15 mouse cellular contexts compared by ENCODE assay signal in the genomic region with DNA sequence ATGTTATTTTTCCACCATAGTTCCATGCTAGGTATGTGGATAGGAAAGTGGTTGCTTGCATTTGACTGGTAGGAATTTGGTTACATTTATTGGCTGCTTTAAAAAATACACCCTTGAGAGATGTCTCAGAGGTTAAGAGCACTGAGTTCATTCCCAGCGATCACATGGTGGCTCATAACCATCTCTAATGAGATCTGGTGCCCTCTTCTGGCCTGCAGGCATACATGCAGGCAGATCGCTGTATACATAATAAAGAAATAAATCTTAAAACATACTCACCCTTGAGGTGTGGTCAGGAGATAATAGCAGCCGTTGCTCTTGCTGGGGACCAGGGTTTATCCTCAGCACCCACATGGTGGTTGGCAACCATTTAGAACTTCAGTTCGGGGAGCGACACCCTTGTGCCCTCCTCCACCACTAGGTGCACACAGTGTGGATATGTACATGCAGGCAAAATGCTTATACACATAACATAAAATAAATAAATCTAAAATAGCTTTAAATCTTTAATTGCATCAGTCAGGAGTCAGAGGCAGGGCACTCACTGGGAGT. TPM values are rescaled to one million over a fixed set of nuclear protein-coding genes. Genes with fewer than 3 reads are reported as not detected.
A peak's percentile ranks its signal among the peaks of the same experiment; 100 is the strongest.
DNase-seq lines count a peak whose midpoint lies in the region; TF ChIP-seq lines count a peak whose summit lies in the region.
"Had no signal": no experiment of that assay in that cellular context is flagged by ENCODE, and none has a peak within 500 bp of the region (broad histone marks: within the 10 kb centered on the region; RNA-seq: fewer than 3 reads in every experiment).

No protein-coding gene starts in this region.

- peaks cover 4% of the 10 kb centered on the region for H3K27me3 ChIP-seq in C2C12 (ENCODE audit: control insufficient read depth, insufficient read depth, insufficient read length)
- no peaks in the 10 kb centered on the region for H3K27me3 ChIP-seq in embryonic facial prominence, embryonic 10.5 days (replicated peaks; ENCODE audit: low read depth, poor library complexity, severe bottlenecking)
- H3K27me3 ChIP-seq: heart, embryonic 13.5 days; hindbrain, embryonic 12.5 days; liver, embryonic 13.5 days; neural tube, embryonic 13.5 days had no signal

- no peaks in the 10 kb centered on the region for H3K4me1 ChIP-seq in ES-E14 (ENCODE audit: control insufficient read depth in 2 of 2, insufficient read depth in 2 of 2, low read length in 2 of 2, poor library complexity in 1 of 2)
- H3K4me1 ChIP-seq in embryonic facial prominence, embryonic 10.5 days, result peaks cover 10% of the 10 kb centered on the region; the same call in 1 of the 2 replicates
- H3K4me1 ChIP-seq: heart, embryonic 13.5 days; liver, embryonic 13.5 days had no signal

- H3K79me3 ChIP-seq in C2C12 (ENCODE audit: low read depth), result no peaks in the 10 kb centered on the region

- H3ac ChIP-seq in C2C12 (ENCODE audit: control insufficient read depth, insufficient read length, low read depth), result no peak overlapping the region

- no peak for DNase-seq in layer of hippocampus, adult 2 months (ENCODE audit: low spot score in 2 of 2)
- no peak for DNase-seq in layer of hippocampus, adult 11-12 months (ENCODE audit: low spot score)
- peak; percentile 15 for DNase-seq in ES-E14 (ENCODE audit: low read depth, low spot score)
- peak; percentile 3 for DNase-seq in naive thymus-derived CD4-positive, alpha-beta T cell, adult 2 months (ENCODE audit: low read depth)
- DNase-seq in right cerebral cortex, postnatal 4 days, result no peak
- DNase-seq in embryonic facial prominence, embryonic 10.5 days (ENCODE audit: low spot score), result no peak
- DNase-seq: cerebellum, adult 8-10 months; kidney, adult 9 months; liver, embryonic 13.5 days; spleen, adult 18-20 months had no signal

- H3K79me2 ChIP-seq in C2C12 (ENCODE audit: control insufficient read depth, insufficient read depth), result no peaks in the 10 kb centered on the region

- H3K27ac ChIP-seq in layer of hippocampus, adult 2 months, result no peak overlapping the region
- no peak overlapping the region for H3K27ac ChIP-seq in ES-E14 (ENCODE audit: insufficient read depth, low read depth, low read length, poor library complexity, severe bottlenecking)
- H3K27ac ChIP-seq in embryonic facial prominence, embryonic 10.5 days (replicated peaks), result no peak overlapping the region
- H3K27ac ChIP-seq: heart, embryonic 13.5 days; hindbrain, embryonic 12.5 days; liver, embryonic 13.5 days; macrophage; neural tube, embryonic 13.5 days had no signal

- no peak overlapping the region for H3K4me3 ChIP-seq in layer of hippocampus, adult 2 months
- H3K4me3 ChIP-seq in C2C12 (ENCODE audit: insufficient read depth, poor library complexity, severe bottlenecking) (no peak overlapping the region), ES-E14 (ENCODE audit: insufficient read depth in 1 of 2, low read depth in 1 of 2, low read length in 2 of 2, poor library complexity in 1 of 2, severe bottlenecking in 1 of 2) (no peak overlapping the region)
- H3K4me3 ChIP-seq in embryonic facial prominence, embryonic 10.5 days, result no peak overlapping the region
- H3K4me3 ChIP-seq: heart, embryonic 13.5 days; hindbrain, embryonic 12.5 days; liver, embryonic 13.5 days; neural tube, embryonic 13.5 days had no signal

- no peak overlapping the region for H3K9ac ChIP-seq in ES-E14 (ENCODE audit: insufficient read depth, low read depth, low read length, poor library complexity, severe bottlenecking)
- H3K9ac ChIP-seq: heart, embryonic 13.5 days; hindbrain, embryonic 12.5 days; liver, embryonic 13.5 days; neural tube, embryonic 13.5 days had no signal

- in situ Hi-C loops in ES-E14 (cut with MboI; ENCODE audit: low sequenced_read_pairs in 2 of 2, unreplicated experiment in 2 of 2), result no loop called here

- H3K36me3 ChIP-seq in C2C12 (ENCODE audit: control insufficient read depth, insufficient read depth) (no peaks in the 10 kb centered on the region), ES-E14 (ENCODE audit: control insufficient read depth, insufficient read depth, low read length, poor library complexity, severe bottlenecking) (no peaks in the 10 kb centered on the region)
- H3K36me3 ChIP-seq in embryonic facial prominence, embryonic 10.5 days (replicated peaks), result no peaks in the 10 kb centered on the region
- H3K36me3 ChIP-seq: heart, embryonic 13.5 days; hindbrain, embryonic 12.5 days; liver, embryonic 13.5 days; neural tube, embryonic 13.5 days had no signal

- peak; percentile 46 for TF ChIP-seq CTCF in layer of hippocampus, adult 2 months (conservative IDR thresholded peaks at IDR 0.05)
- TF ChIP-seq CTCF in C2C12 (IDR thresholded peaks at IDR 0.05; ENCODE audit: control insufficient read depth, insufficient read depth, insufficient read length), result no peak

- WGBS in embryonic facial prominence, embryonic 10.5 days, result 89% methylated on average over 5 of the region's 5 CpGs

- no peaks in the 10 kb centered on the region for H3K9me3 ChIP-seq in ES-E14 (ENCODE audit: control insufficient read depth, insufficient read depth, low read depth, low read length)
- no peaks in the 10 kb centered on the region for H3K9me3 ChIP-seq in embryonic facial prominence, embryonic 10.5 days
- H3K9me3 ChIP-seq: liver, embryonic 13.5 days; neural tube, embryonic 13.5 days had no signal

TF ChIP-seq in C2C12, 6 proteins besides CTCF, POLR2A, EP300 and RAD21:
- TF ChIP-seq USF1 (IDR thresholded peaks at IDR 0.05; ENCODE audit: low read depth) (peak; percentile 13), MYOD1 (IDR thresholded peaks at IDR 0.05; ENCODE audit: control insufficient read depth, insufficient read length, low read depth) (no peak)

TF ChIP-seq in ES-E14, 5 proteins besides CTCF, POLR2A, EP300 and RAD21:
- no peak for TF ChIP-seq ZNF384 (IDR thresholded peaks at IDR 0.05; ENCODE audit: low read depth, low read length)
- TF ChIP-seq CHD2 (IDR thresholded peaks at IDR 0.05; ENCODE audit: low read depth, low read length), result no peak
- 0 out of 2 replicates have a peak, but pooled peaks have one; percentile 2 for TF ChIP-seq ZC3H11A (IDR thresholded peaks at IDR 0.05; ENCODE audit: borderline replicate concordance, low read depth, low read length)
- no peak for TF ChIP-seq HCFC1 (IDR thresholded peaks at IDR 0.05; ENCODE audit: borderline replicate concordance, insufficient read depth, low read length)
- no peak for TF ChIP-seq MAFK (IDR thresholded peaks at IDR 0.05; ENCODE audit: insufficient read depth, low read depth, low read length)

RNA-seq across cellular contexts. Expression of a gene that starts 44.9 kb away (rescaled TPM):
- 10 to 100 TPM; 75.2 to 78.3 TPM for total RNA-seq in layer of hippocampus, adult 2 months (2021)
- polyA plus RNA-seq in C2C12 (2012; fragmentation: generic; extraction: Trizol), result 10.8 TPM
- 14.2 and 15.2 TPM in 2 replicates for total RNA-seq in ES-E14 (2012; rRNA removed)
- polyA plus RNA-seq in embryonic facial prominence, embryonic 10.5 days (2016; fragmentation: Nextera tagmentation; extraction: Ambion mirVana), result 14.8 and 15.2 TPM in 2 replicates

RNA-seq across cellular contexts. Expression of a gene that starts 45.0 kb away (rescaled TPM):
- 1 to 10 TPM; 2.3 to 3.1 TPM for total RNA-seq in layer of hippocampus, adult 2 months (2021)
- not detected for polyA plus RNA-seq in C2C12 (2012; fragmentation: generic; extraction: Trizol)
- total RNA-seq in ES-E14 (2012; rRNA removed), result 1.8 and 2.2 TPM in 2 replicates
- polyA plus RNA-seq in embryonic facial prominence, embryonic 10.5 days (2016; fragmentation: Nextera tagmentation; extraction: Ambion mirVana), result 21.3 and 26.4 TPM in 2 replicates

Comparison
In these comparisons a context has a peak if more than half of its experiments do, and no peak if none do; other contexts are left out.
1. DNase-seq: peak in ES-E14 (single experiment) and naive thymus-derived CD4-positive, alpha-beta T cell, adult 2 months (single experiment); none in layer of hippocampus, adult 2 months (0 of 2), layer of hippocampus, adult 11-12 months (single experiment), right cerebral cortex, postnatal 4 days (single experiment) and embryonic facial prominence, embryonic 10.5 days (single experiment).